20 mouse cellular contexts compared by ENCODE assay signal in the genomic region with DNA sequence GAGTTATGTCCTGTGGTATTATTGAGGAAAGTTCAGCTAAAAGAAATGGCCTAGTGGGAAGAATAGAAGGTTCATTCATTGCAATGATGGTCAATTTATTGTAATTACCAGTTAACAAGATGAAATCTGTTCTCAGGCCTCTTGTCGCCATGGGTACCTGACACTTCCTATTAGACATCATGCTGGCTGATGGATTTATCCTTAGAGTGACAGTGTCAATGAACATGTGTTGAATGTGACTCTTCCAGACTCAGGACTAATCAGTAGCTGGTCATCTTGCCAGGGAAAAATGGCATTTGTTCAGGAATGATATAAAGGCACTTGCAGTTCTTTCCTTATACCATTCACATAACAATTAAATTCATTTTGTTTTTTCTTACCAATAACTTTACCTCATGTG.
DNase-seq lines count a peak whose midpoint lies in the region; ATAC-seq and TF ChIP-seq lines count a peak whose summit lies in the region.
"Had no signal": no experiment of that assay in that cellular context is flagged by ENCODE, and none has a peak within 500 bp of the region (broad histone marks: within the 10 kb centered on the region; RNA-seq: fewer than 3 reads in every experiment).

No protein-coding gene starts in this region.

- H3K36me3 ChIP-seq in embryonic facial prominence, embryonic 14.5 days (ENCODE audit: control insufficient read depth, insufficient read depth, low read length) = no peaks in the 10 kb centered on the region
- no peaks in the 10 kb centered on the region for H3K36me3 ChIP-seq in embryonic facial prominence, embryonic 10.5 days (replicated peaks)
- H3K36me3 ChIP-seq in hindbrain, embryonic 11.5 days (ENCODE audit: control insufficient read depth, insufficient read depth, low read length) = no peaks in the 10 kb centered on the region
- no peaks in the 10 kb centered on the region for H3K36me3 ChIP-seq in hindbrain, embryonic 12.5 days
- H3K36me3 ChIP-seq: heart, embryonic 15.5 days; hindbrain, embryonic 13.5 days; intestine, embryonic 15.5 days had no signal

- ATAC-seq in embryonic facial prominence, embryonic 14.5 days (ENCODE audit: low read depth) = peak; percentile 72; the same call in 1 of the 2 replicates
- no peak for ATAC-seq in hindbrain, embryonic 11.5 days (ENCODE audit: low FRiP score)
- no peak for ATAC-seq in hindbrain, embryonic 12.5 days (ENCODE audit: low FRiP score)
- ATAC-seq: forebrain, embryonic 13.5 days; intestine, embryonic 15.5 days had no signal

- no peak overlapping the region for H3K9ac ChIP-seq in embryonic facial prominence, embryonic 14.5 days (ENCODE audit: low read depth, low read length)
- H3K9ac ChIP-seq in hindbrain, embryonic 11.5 days (ENCODE audit: low read depth, low read length) = no peak overlapping the region
- no peak overlapping the region for H3K9ac ChIP-seq in hindbrain, embryonic 12.5 days
- H3K9ac ChIP-seq: forebrain, embryonic 13.5 days; heart, embryonic 15.5 days; hindbrain, embryonic 13.5 days; intestine, embryonic 15.5 days had no signal

- TF ChIP-seq CTCF in brain, embryonic 14.5 days (IDR thresholded peaks at IDR 0.05; ENCODE audit: borderline replicate concordance, extremely low read depth, insufficient read depth, insufficient read length) = no peak

- H3K4me2 ChIP-seq in embryonic facial prominence, embryonic 14.5 days (ENCODE audit: low read depth, low read length) = no peak overlapping the region
- H3K4me2 ChIP-seq in hindbrain, embryonic 11.5 days (replicated peaks; ENCODE audit: low read depth, low read length) = no peak overlapping the region
- H3K4me2 ChIP-seq in hindbrain, embryonic 12.5 days (replicated peaks) = no peak overlapping the region
- H3K4me2 ChIP-seq: forebrain, embryonic 13.5 days; heart, embryonic 11.5 days; heart, embryonic 15.5 days; hindbrain, embryonic 13.5 days; intestine, embryonic 15.5 days had no signal

- no peaks in the 10 kb centered on the region for H3K9me3 ChIP-seq in embryonic facial prominence, embryonic 14.5 days (ENCODE audit: control insufficient read depth, low read length)
- H3K9me3 ChIP-seq in embryonic facial prominence, embryonic 10.5 days = no peaks in the 10 kb centered on the region
- H3K9me3 ChIP-seq in hindbrain, embryonic 11.5 days (ENCODE audit: control insufficient read depth, low read length) = no peaks in the 10 kb centered on the region
- no peaks in the 10 kb centered on the region for H3K9me3 ChIP-seq in hindbrain, embryonic 12.5 days (replicated peaks)
- H3K9me3 ChIP-seq: forebrain, embryonic 13.5 days; heart, embryonic 15.5 days; hindbrain, embryonic 13.5 days; intestine, embryonic 15.5 days had no signal

- H3K27me3 ChIP-seq in embryonic facial prominence, embryonic 14.5 days (replicated peaks; ENCODE audit: control insufficient read depth, insufficient read depth, low read length) = no peaks in the 10 kb centered on the region
- no peaks in the 10 kb centered on the region for H3K27me3 ChIP-seq in embryonic facial prominence, embryonic 10.5 days (replicated peaks; ENCODE audit: low read depth, poor library complexity, severe bottlenecking)
- no peaks in the 10 kb centered on the region for H3K27me3 ChIP-seq in hindbrain, embryonic 11.5 days (ENCODE audit: control insufficient read depth, insufficient read depth, low read length)
- H3K27me3 ChIP-seq in hindbrain, embryonic 12.5 days = no peaks in the 10 kb centered on the region
- H3K27me3 ChIP-seq: forebrain, embryonic 13.5 days; heart, embryonic 15.5 days; hindbrain, embryonic 13.5 days; intestine, embryonic 15.5 days had no signal

- peak; percentile 12 for DNase-seq in embryonic facial prominence, embryonic 14.5 days (ENCODE audit: low spot score)
- no peak for DNase-seq in embryonic facial prominence, embryonic 10.5 days (ENCODE audit: low spot score)
- DNase-seq in hindbrain, embryonic 11.5 days (ENCODE audit: low spot score) = peak; percentile 9
- peak; percentile 88 for DNase-seq in Muller cell, postnatal 12 days (ENCODE audit: inconsistent ontology term)
- peak; percentile 40 for DNase-seq in brain, embryonic 14.5 days (ENCODE audit: low read depth)
- DNase-seq in adrenal gland, adult 8-10 months = no peak
- no peak for DNase-seq in kidney, adult 9 months
- DNase-seq: adrenal gland, postnatal 10 days; cerebellum, adult 18-20 months; cerebellum, adult 9-11 months; gastrocnemius, postnatal 14 days; heart, adult 2 months; heart, postnatal 14 days; kidney, adult 18-20 months had no signal

- H3K27ac ChIP-seq in embryonic facial prominence, embryonic 14.5 days (replicated peaks; ENCODE audit: low read depth, low read length) = no peak overlapping the region
- H3K27ac ChIP-seq in embryonic facial prominence, embryonic 10.5 days (replicated peaks) = no peak overlapping the region
- no peak overlapping the region for H3K27ac ChIP-seq in hindbrain, embryonic 11.5 days (ENCODE audit: low read depth, low read length)
- H3K27ac ChIP-seq in hindbrain, embryonic 12.5 days = no peak overlapping the region
- H3K27ac ChIP-seq: forebrain, embryonic 13.5 days; heart, adult 2 months; heart, embryonic 15.5 days; hindbrain, embryonic 13.5 days; intestine, embryonic 15.5 days had no signal

- no peak overlapping the region for H3K4me3 ChIP-seq in embryonic facial prominence, embryonic 14.5 days (ENCODE audit: low read depth, low read length)
- no peak overlapping the region for H3K4me3 ChIP-seq in embryonic facial prominence, embryonic 10.5 days
- H3K4me3 ChIP-seq in hindbrain, embryonic 11.5 days (ENCODE audit: low read depth, low read length) = no peak overlapping the region
- H3K4me3 ChIP-seq in hindbrain, embryonic 12.5 days = no peak overlapping the region
- H3K4me3 ChIP-seq: forebrain, embryonic 13.5 days; heart, adult 2 months; heart, embryonic 15.5 days; hindbrain, embryonic 13.5 days; intestine, embryonic 15.5 days had no signal

- WGBS in embryonic facial prominence, embryonic 14.5 days = 44% methylated on average over 1 of the region's 1 CpGs
- 38% methylated on average over 1 of the region's 1 CpGs for WGBS in embryonic facial prominence, embryonic 10.5 days
- WGBS in hindbrain, embryonic 11.5 days = 80% methylated on average over 1 of the region's 1 CpGs
- 68% methylated on average over 1 of the region's 1 CpGs for WGBS in hindbrain, embryonic 12.5 days

- no peaks in the 10 kb centered on the region for H3K4me1 ChIP-seq in embryonic facial prominence, embryonic 14.5 days (ENCODE audit: control insufficient read depth, insufficient read depth, low read length)
- peaks cover 4% of the 10 kb centered on the region; the same call in 1 of the 2 replicates for H3K4me1 ChIP-seq in embryonic facial prominence, embryonic 10.5 days
- no peaks in the 10 kb centered on the region for H3K4me1 ChIP-seq in hindbrain, embryonic 11.5 days (replicated peaks; ENCODE audit: control insufficient read depth, insufficient read depth, low read length)
- no peaks in the 10 kb centered on the region for H3K4me1 ChIP-seq in hindbrain, embryonic 12.5 days
- H3K4me1 ChIP-seq: forebrain, embryonic 13.5 days; heart, embryonic 15.5 days; hindbrain, embryonic 13.5 days; intestine, embryonic 15.5 days had no signal

- TF ChIP-seq POLR2A in brain, embryonic 14.5 days (IDR thresholded peaks at IDR 0.05; ENCODE audit: borderline replicate concordance, extremely low read depth, insufficient read depth, insufficient read length, poor library complexity, severe bottlenecking) = no peak

Comparison
In these comparisons a context has a peak if more than half of its experiments do, and no peak if none do; other contexts are left out.
1. DNase-seq: peak in embryonic facial prominence, embryonic 14.5 days (single experiment), hindbrain, embryonic 11.5 days (single experiment), Muller cell, postnatal 12 days (single experiment) and brain, embryonic 14.5 days (single experiment); none in embryonic facial prominence, embryonic 10.5 days (single experiment), adrenal gland, adult 8-10 months (single experiment) and kidney, adult 9 months (single experiment).